Mouse (Mus musculus) adrenal gland, adult 8-10 months (tissue): ENCODE measurements around the gene Rgmb. TPM values are rescaled to one million over a fixed set of nuclear protein-coding genes. Genes with fewer than 3 reads are reported as not detected.

Source experiments
- DNase-seq: peaks from one replicate; pipeline ENCODE4 v3.0.0; 2022
- total RNA-seq, 4 experiments: library from RNA; stranded (reverse); gene quantifications; 2 replicates each; pipeline ENCODE4 v1.2.4; 2022

Gene Rgmb
- total RNA-seq, 4 experiments from 2014 or later = 17.1 to 19.4 (median 18.3) TPM

DNA sequence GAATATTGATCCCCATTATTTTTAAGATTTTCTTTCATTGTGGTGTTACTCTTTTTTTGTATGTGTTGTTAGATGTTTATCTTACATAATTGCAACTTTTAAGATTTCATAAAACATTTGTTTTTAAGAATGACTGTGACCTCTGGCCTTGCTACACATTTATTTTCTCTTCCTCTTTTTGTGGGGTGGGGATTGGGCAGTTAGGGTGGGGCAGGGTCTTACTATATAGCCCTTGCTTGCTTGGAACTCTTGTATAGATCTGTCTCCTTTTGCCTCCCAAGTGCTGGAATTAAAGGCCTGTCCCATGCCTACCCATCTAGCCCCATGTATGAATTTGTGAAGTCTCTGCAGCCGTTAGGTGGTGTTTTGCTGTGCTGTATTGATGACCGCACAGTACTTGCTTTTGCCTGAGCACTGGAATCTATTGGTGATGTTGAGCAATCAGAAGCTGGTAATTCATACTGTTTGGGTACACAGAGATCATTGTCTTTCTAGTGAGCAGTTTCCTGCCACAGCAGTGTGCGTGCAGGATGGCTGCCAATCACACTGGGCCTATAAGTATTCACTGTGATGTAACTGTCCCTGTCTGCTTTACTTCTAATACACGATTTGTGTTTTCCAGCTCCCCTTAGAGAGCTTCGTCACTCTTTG, 56.1 kb downstream of the Rgmb start:
- no peak for DNase-seq

DNA sequence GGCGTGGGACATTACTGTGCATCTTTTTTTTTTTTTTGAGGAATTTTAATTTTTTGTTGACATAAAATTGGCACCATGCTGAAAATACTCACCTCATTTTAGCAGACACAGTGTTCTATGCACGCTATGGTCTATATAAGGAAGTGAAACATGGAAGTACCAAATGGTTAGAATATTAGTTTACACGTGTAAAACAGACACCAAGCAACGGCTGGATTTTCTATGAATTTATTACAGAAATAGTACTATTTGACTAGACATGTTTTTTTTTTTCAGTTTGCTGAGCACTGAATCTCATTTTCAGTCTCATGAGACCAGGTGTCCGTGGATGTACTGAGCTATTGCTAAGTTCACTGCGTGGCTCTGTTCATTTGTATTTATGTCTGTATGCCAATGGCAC, 56.9 kb downstream of the Rgmb start:
- no peak for DNase-seq

DNA sequence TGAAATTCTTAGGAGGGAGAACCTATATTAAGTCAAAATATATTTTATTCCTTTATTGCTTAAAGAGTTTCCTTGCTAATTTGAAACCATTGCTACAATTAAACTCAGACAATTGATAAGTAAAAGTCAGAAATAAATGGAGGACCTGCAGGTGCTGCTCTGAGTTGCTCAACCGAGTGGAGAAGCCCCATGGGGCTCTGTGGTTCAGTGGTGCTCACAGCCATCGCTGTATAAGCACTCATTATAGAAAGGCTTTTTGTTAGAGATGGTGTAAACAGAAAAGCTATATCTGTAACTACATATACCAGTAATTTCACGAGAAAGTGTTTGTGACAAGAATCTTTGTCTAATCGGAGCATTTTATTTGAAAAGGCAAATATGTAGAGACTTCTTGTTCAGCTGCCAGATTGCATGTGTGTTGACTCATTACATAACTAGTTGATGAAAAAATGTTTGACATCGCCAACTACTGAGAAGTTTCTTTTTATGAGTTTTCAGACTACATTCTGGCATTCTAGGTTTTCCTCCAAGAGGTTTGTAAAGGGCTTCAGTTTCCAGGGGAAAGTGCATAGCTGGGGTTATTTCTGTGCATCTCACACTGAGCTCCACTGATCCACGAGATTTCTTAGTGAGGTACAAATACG, 61.6 kb downstream of the Rgmb start:
- DNase-seq = no peak

DNA sequence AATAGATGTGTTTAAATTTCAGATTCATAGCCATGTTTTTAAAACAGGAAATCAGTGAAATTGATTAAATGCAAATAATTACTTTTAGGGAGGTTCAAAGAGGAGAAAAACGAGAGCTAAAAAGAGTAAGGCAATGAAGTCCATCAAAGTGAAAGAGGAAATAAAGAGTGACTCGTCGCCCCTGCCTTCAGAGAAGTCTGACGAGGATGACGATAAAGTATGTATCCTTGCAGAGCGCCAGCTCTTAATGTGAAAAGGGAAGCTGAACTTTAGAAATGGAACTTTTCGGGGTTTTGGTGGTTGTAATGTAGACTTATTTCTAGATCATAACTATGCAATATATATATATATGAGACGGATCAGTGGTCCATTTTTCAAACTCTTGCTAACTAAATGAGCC, 69.6 kb downstream of the Rgmb start:
- no peak for DNase-seq

Other genes starting within 250 kb of the Rgmb start
- gene Chd1, start 126.1 kb downstream of the Rgmb start, total RNA-seq = 10 to 100 TPM; 29.0 to 38.3 (median 32.7) TPM